Mouse (Mus musculus) adipocyte (in vitro differentiated cells): ENCODE data around the gene Nlrp3.
"Not testable (repeated sequence)": the region's sequence is repeated elsewhere in the genome, so short reads cannot be mapped to it uniquely, and the experiment has no call there.

ENCODE experiments used
- DNase-seq: peaks from one replicate; pipeline ENCODE4 v3.0.0-alpha.2; 2016; ENCODE audit warnings: low spot score

Gene Nlrp3

GRCm38 (mm10) chr11:59537218-59538130 lies 3.9 kb upstream of the Nlrp3 start:
- no peak for DNase-seq

GRCm38 (mm10) chr11:59538387-59538786 lies 3.0 kb upstream of the Nlrp3 start:
- DNase-seq, result peak; percentile 81

- DNase-seq, result no peak
These were observed 1.2 kb upstream of the Nlrp3 start for GRCm38 (mm10) chr11:59540123-59540522.

GRCm38 (mm10) chr11:59542442-59542841 lies 1.1 kb downstream of the Nlrp3 start:
- DNase-seq, result no peak

GRCm38 (mm10) chr11:59543376-59543775 lies 2.0 kb downstream of the Nlrp3 start:
- DNase-seq, result no peak

- DNase-seq, result no peak
These were observed 2.6 kb downstream of the Nlrp3 start for GRCm38 (mm10) chr11:59544005-59544404.

GRCm38 (mm10) chr11:59554127-59554526 lies 12.8 kb downstream of the Nlrp3 start:
- DNase-seq, result no peak

- DNase-seq, result no peak
These were observed 13.2 kb downstream of the Nlrp3 start for GRCm38 (mm10) chr11:59554535-59554934.

GRCm38 (mm10) chr11:59560906-59561305 lies 19.5 kb downstream of the Nlrp3 start:
- no peak for DNase-seq

GRCm38 (mm10) chr11:59562336-59562735 lies 21.0 kb downstream of the Nlrp3 start:
- DNase-seq, result no peak

GRCm38 (mm10) chr11:59562837-59563236 lies 21.5 kb downstream of the Nlrp3 start:
- no peak for DNase-seq

- peak; percentile 50 for DNase-seq
These were observed 27.9 kb downstream of the Nlrp3 start for GRCm38 (mm10) chr11:59569306-59569705.

GRCm38 (mm10) chr11:59575726-59576125 lies 34.4 kb downstream of the Nlrp3 start:
- DNase-seq, result no peak

- not testable (repeated sequence) for DNase-seq
These were observed 34.8 kb downstream of the Nlrp3 start, which contains the start of gene Olfr222 for GRCm38 (mm10) chr11:59576135-59576534. Olfr222 (minus strand) TSS chr11:59576235.

GRCm38 (mm10) chr11:59584539-59584938 lies 43.2 kb downstream of the Nlrp3 start:
- peak; percentile 52 for DNase-seq

- DNase-seq, result no peak
These were observed 48.1 kb downstream of the Nlrp3 start for GRCm38 (mm10) chr11:59589496-59589895.

- no peak for DNase-seq
These were observed 51.8 kb downstream of the Nlrp3 start, which contains the start of gene Olfr223 for GRCm38 (mm10) chr11:59593189-59593588. Olfr223 (minus strand) TSS chr11:59593289.

- no peak for DNase-seq
These were observed 54.7 kb downstream of the Nlrp3 start for GRCm38 (mm10) chr11:59596091-59596490.

- no peak for DNase-seq
These were observed 55.6 kb downstream of the Nlrp3 start for GRCm38 (mm10) chr11:59596950-59597349.

- DNase-seq, result no peak
These were observed 57.8 kb downstream of the Nlrp3 start for GRCm38 (mm10) chr11:59599211-59599610.

- DNase-seq, result no peak
These were observed 59.5 kb downstream of the Nlrp3 start for GRCm38 (mm10) chr11:59600872-59601271.

- no peak for DNase-seq
These were observed 60.9 kb downstream of the Nlrp3 start for GRCm38 (mm10) chr11:59602287-59602686.

GRCm38 (mm10) chr11:59611646-59612045 lies 70.3 kb downstream of the Nlrp3 start:
- DNase-seq, result peak; percentile 53

GRCm38 (mm10) chr11:59614120-59614519 lies 72.8 kb downstream of the Nlrp3 start:
- DNase-seq, result peak; percentile 83
